Mouse (Mus musculus): Measurements from ENCODE around the gene Phf13. TPM values are rescaled to one million over a fixed set of nuclear protein-coding genes. Genes with fewer than 3 reads are reported as not detected.

Gene Phf13
- total RNA-seq, 2 experiments from 2014 or later: 5.4 to 5.9 TPM

GRCm38 (mm10) chr4:151946211-151946610 is 49.8 kb downstream of the Phf13 start:
- DNase-seq: no peak

Other genes with a start within 250 kb of the Phf13 start
- 100 to 1,000 TPM; 207 to 208 TPM for gene Camta1, start 134.4 kb downstream of the Phf13 start, total RNA-seq (2021)
- gene Dnajc11, start 62.6 kb downstream of the Phf13 start, total RNA-seq (2021): 100 to 1,000 TPM in 1 of 2 experiments, 10 to 100 TPM in 1; 81.4 to 103 TPM
- 10 to 100 TPM; 10.5 to 14.9 TPM for gene Thap3, start 7.3 kb downstream of the Phf13 start, total RNA-seq (2021)
- 10 to 100 TPM; 82.1 to 83.9 TPM for gene Klhl21, start 12.5 kb upstream of the Phf13 start, total RNA-seq (2021)
- gene Zbtb48, start 31.4 kb upstream of the Phf13 start, total RNA-seq (2021): 1 to 10 TPM; 3.4 to 3.6 TPM
- under 1 TPM; 0.10 to 0.13 TPM for gene Tas1r1, start 42.3 kb upstream of the Phf13 start, total RNA-seq (2021)
- 10 to 100 TPM; 10.2 to 11.9 TPM for gene Nol9, start 43.1 kb upstream of the Phf13 start, total RNA-seq (2021)
- 10 to 100 TPM; 10.9 to 15.9 TPM for gene Plekhg5, start 76.2 kb upstream of the Phf13 start, total RNA-seq (2021)
- gene Tnfrsf25, start 119.7 kb upstream of the Phf13 start, total RNA-seq (2021): 1 to 10 TPM; 1.4 to 1.6 TPM
- gene Espn, start 156.1 kb upstream of the Phf13 start, total RNA-seq (2021): 1 to 10 TPM; 2.5 to 2.7 TPM
- gene Hes2, start 162.6 kb upstream of the Phf13 start, total RNA-seq (2021): not detected
- gene Acot7, start 181.9 kb upstream of the Phf13 start, total RNA-seq (2021): 10 to 100 TPM; 61.9 to 66.2 TPM

All from heart, adult 18-20 months (tissue).